Mouse (Mus musculus): Measurements from ENCODE around the gene Mib2. TPM values are rescaled to one million over a fixed set of nuclear protein-coding genes. Genes with fewer than 3 reads are reported as not detected.
"Not testable (repeated sequence)": the region's sequence is repeated elsewhere in the genome, so short reads cannot be mapped to it uniquely, and the experiment has no call there.

Gene Mib2
- total RNA-seq, 1 experiment from 2014 or later: 16.5 TPM

GRCm38 (mm10) chr4:155683670-155684277 lies 14.8 kb upstream of the Mib2 start:
- ATAC-seq (replicated peaks; ENCODE audit: insufficient number of reproducible peaks, low FRiP score, low TSS enrichment, poor library complexity, severe bottlenecking): not testable (repeated sequence)

- no peak for ATAC-seq (replicated peaks; ENCODE audit: insufficient number of reproducible peaks, low FRiP score, low TSS enrichment, poor library complexity, severe bottlenecking)
These were observed 7.0 kb upstream of the Mib2 start for GRCm38 (mm10) chr4:155675991-155676390.

GRCm38 (mm10) chr4:155672082-155672481 lies 3.1 kb upstream of the Mib2 start:
- ATAC-seq (replicated peaks; ENCODE audit: insufficient number of reproducible peaks, low FRiP score, low TSS enrichment, poor library complexity, severe bottlenecking): no peak

GRCm38 (mm10) chr4:155670236-155670635 lies 1.2 kb upstream of the Mib2 start:
- ATAC-seq (replicated peaks; ENCODE audit: insufficient number of reproducible peaks, low FRiP score, low TSS enrichment, poor library complexity, severe bottlenecking): not testable (repeated sequence)

DNA sequence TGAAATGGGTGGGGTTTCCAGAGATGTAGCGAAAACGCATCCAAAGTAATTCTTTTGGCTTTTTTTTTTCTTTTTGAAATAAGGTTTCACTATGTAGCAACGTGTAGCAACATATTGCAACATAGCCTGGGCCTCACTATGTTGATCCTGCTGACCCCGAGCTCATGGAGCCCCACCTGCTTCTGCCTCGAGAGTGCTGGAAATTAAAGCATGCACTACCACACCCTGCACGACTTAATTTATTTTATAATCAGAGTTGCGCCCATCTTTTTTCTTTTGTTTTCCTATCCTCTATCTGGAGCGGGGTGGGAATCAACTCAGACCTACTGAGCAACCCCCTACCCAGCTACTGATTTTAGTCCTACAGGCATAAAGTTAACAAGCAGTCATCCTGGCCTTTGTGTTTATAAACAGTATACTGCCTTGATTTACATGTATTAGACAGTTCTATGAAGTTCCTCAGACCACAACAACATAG lies 639 bp upstream of the Mib2 start:
- no peak; the same call in 1 of the 2 replicates for ATAC-seq (replicated peaks; ENCODE audit: insufficient number of reproducible peaks, low FRiP score, low TSS enrichment, poor library complexity, severe bottlenecking)

DNA sequence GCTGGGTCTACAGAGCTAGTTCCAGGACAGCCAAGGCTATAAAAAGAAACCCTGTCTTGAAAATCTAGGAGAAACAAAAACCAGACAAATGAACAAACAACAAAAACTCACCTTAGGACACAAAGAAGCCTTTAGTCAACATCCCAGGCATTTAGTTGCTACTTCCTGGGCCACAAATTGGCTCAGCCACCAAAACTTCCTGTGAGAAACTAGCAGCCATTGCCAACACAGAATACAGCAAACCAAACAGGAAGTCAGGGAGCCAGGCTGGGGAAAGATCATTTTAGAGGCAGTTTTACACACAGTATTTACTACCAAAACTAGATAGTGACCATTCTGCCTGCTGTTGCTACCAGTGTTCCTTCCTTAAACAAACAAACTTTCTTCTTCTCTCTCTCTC lies 2.1 kb downstream of the Mib2 start:
- no peak for ATAC-seq (replicated peaks; ENCODE audit: insufficient number of reproducible peaks, low FRiP score, low TSS enrichment, poor library complexity, severe bottlenecking)

DNA sequence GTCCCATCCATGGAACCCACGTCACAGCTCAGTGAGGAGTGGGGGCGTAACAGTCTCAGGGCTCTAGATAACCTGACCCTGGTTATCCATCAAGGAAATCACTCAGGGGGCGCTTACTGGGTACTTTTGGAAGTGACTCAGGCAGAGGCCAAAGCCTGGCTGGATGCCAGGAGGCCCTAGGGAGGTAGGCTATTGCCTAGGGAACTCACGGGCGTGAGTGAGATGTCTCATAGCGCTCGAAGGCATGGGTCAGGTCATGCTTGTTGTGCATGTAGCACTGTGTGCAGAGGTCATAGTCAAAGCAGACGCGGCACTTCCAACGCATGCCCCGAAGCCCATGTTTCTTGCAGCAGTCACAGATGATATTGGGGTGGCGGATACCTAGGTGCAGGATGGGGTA lies 8.4 kb downstream of the Mib2 start:
- ATAC-seq (replicated peaks; ENCODE audit: insufficient number of reproducible peaks, low FRiP score, low TSS enrichment, poor library complexity, severe bottlenecking): no peak

GRCm38 (mm10) chr4:155658961-155659360 lies 10.0 kb downstream of the Mib2 start:
- no peak for ATAC-seq (replicated peaks; ENCODE audit: insufficient number of reproducible peaks, low FRiP score, low TSS enrichment, poor library complexity, severe bottlenecking)

DNA sequence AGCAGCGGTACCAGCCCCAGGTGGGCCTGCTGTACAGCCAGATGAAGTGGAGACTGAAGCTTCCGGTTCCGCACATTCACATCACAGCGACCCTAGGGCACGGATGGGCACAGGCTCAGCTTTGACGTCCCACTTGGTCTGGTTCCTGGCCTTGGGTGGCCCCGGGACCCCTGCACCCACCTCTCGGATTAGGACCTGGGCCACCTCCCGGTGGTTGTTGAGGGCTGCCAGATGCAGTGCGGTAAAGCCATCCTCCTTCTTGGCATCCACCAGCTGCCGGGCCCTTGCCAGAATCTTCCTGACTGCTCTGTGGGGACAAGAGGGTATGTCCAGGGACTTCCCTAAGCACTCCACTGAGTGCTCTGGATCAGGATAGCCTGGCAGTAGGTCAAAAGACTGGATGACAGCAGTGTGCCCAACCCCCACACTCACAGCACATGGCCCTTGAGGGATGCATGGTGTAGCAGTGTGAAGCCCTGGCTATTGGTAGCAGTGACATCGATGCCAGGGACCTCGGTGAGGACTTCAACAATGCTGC lies 12.7 kb downstream of the Mib2 start:
- no peak for ATAC-seq (replicated peaks; ENCODE audit: insufficient number of reproducible peaks, low FRiP score, low TSS enrichment, poor library complexity, severe bottlenecking)

DNA sequence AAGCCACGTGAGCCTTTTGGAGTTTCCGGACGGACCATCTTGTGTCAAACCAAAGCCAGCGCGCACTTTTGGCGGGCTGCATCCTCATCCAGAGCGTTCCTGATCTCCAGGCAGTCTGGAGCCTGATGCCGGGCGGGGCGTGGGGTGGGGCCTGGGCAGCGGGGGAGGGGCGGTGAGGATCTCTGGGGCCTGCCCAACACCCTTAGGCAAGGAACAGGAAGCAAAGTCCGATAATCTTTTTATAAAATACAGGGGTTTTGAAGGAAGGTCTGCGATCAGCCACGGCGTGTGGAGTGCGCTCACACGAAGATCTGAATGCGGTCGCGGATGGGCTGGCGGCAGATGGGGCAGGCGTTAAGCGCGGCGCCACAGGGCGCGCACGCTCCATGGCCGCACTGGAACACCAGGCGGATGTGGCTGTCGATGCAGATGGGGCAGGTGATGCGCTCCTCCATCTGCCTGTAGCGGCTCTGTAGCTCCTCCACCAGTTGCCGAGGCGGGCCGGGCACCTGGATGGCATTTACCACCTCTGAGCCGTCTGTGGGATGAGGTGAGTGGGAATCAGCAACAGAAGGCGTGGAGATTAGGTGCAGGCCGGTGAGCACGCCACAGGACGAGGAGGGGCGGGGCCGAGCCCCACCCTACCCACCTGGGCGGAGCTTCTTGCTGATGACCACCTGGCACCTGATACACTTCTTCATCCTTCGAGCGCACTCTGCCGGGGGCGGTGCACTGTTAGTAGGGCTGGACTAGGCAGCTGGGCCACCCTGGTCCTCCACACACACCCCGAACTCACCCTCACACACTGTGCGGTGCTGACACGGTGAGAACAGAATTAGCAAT lies 14.3 kb downstream of the Mib2 start:
- no peak for ATAC-seq (replicated peaks; ENCODE audit: insufficient number of reproducible peaks, low FRiP score, low TSS enrichment, poor library complexity, severe bottlenecking)

DNA sequence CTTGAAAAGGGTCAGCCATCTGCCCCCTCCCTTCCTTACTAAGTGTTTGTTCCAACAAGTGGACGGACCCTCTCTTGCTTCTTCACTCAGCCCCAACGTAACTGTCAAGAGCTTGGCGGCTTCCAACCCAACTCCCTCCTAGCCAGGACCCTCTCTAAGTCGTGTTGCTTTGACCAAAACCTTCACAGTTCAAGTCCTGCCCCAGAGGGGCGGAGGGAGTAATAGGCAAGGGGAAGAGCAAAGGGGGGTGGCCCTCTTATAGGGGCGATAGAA lies 14.9 kb downstream of the Mib2 start:
- ATAC-seq (replicated peaks; ENCODE audit: insufficient number of reproducible peaks, low FRiP score, low TSS enrichment, poor library complexity, severe bottlenecking): no peak

DNA sequence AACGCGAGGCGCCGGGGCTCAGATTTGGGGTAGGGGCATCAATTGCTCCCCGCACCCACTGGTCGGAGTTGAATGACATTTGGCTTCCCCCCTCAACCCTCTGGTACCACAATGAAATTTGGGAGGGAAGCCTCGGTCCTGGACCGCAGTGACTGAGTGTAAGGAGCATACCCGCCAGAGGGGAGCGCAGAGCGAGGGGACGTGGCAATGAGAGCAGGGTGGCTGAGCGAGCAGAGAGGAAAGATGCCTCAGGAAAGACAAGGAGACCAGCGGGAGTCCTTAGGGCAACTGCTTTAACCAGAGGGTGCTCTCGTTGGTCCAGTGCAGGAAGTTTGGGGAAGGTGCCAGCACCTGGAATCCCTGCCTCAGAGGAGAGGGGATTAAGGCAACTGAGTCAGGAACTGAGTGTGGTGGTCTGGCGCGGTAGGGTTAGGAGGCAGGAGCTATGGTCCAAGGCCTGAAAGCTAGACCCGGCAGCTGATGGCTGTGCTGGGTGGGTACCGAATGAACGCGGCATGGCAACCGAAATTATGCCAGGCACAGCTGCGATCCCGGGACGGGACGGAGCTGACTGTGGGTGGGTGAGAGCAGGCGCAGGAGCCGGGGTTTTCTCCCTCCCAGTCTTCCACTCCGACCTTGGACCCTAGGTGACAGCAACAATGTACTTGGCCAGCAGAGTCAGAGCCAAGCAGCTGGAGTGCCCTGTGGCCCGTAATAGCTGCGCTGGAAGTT lies 15.4 kb downstream of the Mib2 start:
- ATAC-seq (replicated peaks; ENCODE audit: insufficient number of reproducible peaks, low FRiP score, low TSS enrichment, poor library complexity, severe bottlenecking): 0 out of 2 replicates have a peak, but pooled peaks have one; percentile 3

GRCm38 (mm10) chr4:155653086-155653450 lies 15.9 kb downstream of the Mib2 start, which contains the start of gene Mmp23:
Gene Mmp23, minus strand, starts transcription at chr4:155653384.
- 0 out of 2 replicates have a peak, but pooled peaks have one; percentile 8 for ATAC-seq (replicated peaks; ENCODE audit: insufficient number of reproducible peaks, low FRiP score, low TSS enrichment, poor library complexity, severe bottlenecking)

GRCm38 (mm10) chr4:155652283-155653085 lies 16.5 kb downstream of the Mib2 start:
- ATAC-seq (replicated peaks; ENCODE audit: insufficient number of reproducible peaks, low FRiP score, low TSS enrichment, poor library complexity, severe bottlenecking): no peak

DNA sequence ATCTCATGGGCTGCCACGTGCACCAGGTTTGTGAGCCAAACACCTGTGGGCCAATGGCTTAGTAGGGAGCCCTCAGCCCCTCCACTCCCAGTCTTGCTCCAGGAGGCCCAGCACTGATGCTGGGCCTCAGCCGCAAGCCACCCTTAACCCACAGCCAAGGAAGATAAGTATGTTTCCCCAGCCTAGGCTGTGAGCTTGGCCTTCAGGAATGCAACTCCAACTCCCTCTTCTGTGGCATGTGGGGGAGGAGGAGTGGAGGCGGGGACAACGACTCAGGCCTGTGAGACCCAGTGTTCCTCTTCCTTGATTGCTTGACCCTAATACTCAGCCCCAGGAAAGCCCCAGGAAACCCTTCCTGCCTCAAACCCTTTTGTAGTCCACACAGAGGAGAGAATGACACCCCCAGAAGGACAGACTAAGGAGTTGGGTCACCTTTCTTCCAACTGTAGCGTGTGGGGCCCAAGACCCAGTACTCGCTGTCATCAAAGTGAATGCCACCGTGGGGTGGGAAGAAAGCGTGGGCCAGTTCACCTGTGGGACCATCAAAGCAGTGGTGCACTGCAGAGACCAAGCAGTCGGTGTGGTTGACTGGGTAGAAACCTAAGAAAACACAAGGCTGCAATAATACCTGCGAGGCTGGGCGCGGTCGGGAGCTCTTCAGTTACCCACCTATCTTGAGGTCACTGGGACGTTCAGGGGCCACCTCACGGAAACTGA lies 17.3 kb downstream of the Mib2 start:
- no peak for ATAC-seq (replicated peaks; ENCODE audit: insufficient number of reproducible peaks, low FRiP score, low TSS enrichment, poor library complexity, severe bottlenecking)

DNA sequence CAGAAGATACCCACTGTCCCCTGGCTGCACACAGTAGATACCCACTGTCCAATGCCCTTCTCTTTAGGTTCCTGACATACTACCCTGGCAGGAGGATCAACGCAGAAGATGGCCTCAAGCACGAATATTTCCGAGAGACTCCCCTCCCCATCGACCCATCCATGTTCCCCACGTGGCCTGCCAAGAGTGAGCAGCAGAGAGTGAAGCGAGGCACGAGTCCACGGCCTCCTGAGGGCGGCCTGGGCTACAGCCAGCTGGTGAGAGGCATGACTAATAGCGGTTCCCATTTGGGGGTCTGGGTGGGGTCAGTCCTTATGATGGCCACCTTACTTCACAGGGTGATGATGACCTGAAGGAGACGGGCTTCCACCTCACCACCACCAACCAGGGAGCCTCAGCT lies 19.6 kb downstream of the Mib2 start:
- ATAC-seq (replicated peaks; ENCODE audit: insufficient number of reproducible peaks, low FRiP score, low TSS enrichment, poor library complexity, severe bottlenecking): no peak

DNA sequence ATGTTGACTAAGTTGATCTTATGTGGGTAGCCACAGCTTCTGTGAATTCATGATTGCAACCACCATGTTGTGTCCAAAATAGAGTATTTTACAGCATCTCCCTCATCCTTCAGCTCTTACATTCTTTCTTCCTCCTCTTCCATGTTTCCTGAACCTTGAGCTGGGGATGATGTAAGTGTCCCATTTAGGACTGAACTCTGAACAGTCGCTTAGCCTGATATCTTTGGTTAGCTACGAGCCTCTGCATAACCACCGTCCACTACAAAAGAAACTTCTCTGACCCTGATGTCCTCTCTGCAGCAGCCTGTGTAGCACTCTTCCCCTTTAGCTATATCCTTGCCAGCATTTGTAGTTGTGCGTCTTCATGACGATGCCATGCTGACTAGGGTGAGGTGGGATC lies 23.3 kb downstream of the Mib2 start:
- no peak for ATAC-seq (replicated peaks; ENCODE audit: insufficient number of reproducible peaks, low FRiP score, low TSS enrichment, poor library complexity, severe bottlenecking)

DNA sequence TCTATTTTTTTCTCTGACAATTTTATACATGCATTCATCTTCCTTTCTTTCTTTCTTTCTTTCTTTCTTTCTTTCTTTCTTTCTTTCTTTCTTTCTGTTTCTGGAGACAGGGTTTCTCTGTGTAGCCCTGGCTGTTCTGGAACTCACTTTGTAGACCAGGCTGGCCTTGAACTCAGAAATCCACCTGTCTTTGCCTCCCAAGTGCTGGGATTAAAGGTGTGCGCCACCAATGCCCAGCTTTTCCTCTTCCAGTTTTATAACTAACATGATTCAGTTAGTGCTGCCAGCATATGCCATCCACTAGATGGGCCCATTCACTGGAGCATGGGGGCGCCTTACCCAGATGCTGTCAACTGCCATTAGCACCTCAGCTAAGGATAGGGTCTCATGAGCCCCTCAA lies 23.7 kb downstream of the Mib2 start, which contains the start of gene Gm10563:
Gm10563 (minus strand) TSS at position 101 of the 400 bp plus-strand sequence.
- not testable (repeated sequence) for ATAC-seq (replicated peaks; ENCODE audit: insufficient number of reproducible peaks, low FRiP score, low TSS enrichment, poor library complexity, severe bottlenecking)
